Mouse (Mus musculus) heart, embryonic 11.5 days (tissue): ENCODE measurements at regions not wholly inside any gene's neighbourhood (a gene's known extent, or its start where the extent isn't known, plus 50 kb on each side); places are given as distances from the start of the nearest gene placed in this dataset.

Source experiments
- ATAC-seq: fragments of 200-750 bp; cut with Nextera tagmentation; replicated peaks from 2 replicates; pipeline ENCODE4 v1.8.0; 2017; ENCODE audit warnings: moderate library complexity; ENCODE audit not compliant: insufficient number of reproducible peaks, low FRiP score, low TSS enrichment
- H3K27ac ChIP-seq: fragments of 300-500 bp; sonication (generic); 2 replicates; pipeline ENCODE4 v1.5.1; 2014; ENCODE audit warnings: mild to moderate bottlenecking, low read depth, low read length
- H3K27me3 ChIP-seq: fragments of 300-500 bp; sonication (generic); 2 replicates; pipeline ENCODE4 v1.6.1; 2014; ENCODE audit warnings: mild to moderate bottlenecking, low read length, mixed read lengths; ENCODE audit not compliant: control insufficient read depth, insufficient read depth
- H3K36me3 ChIP-seq: fragments of 300-500 bp; sonication (generic); 2 replicates; pipeline ENCODE4 v1.6.1; 2014; ENCODE audit warnings: mild to moderate bottlenecking, low read length, moderate library complexity, mixed read lengths; ENCODE audit not compliant: control insufficient read depth, insufficient read depth
- H3K4me1 ChIP-seq: fragments of 300-500 bp; sonication (generic); 2 replicates; pipeline ENCODE4 v1.6.1; 2014; ENCODE audit warnings: low read length; ENCODE audit not compliant: control insufficient read depth, insufficient read depth
- H3K4me2 ChIP-seq: fragments of 300-500 bp; sonication (generic); 2 replicates; pipeline ENCODE4 v1.6.1; 2014; ENCODE audit warnings: mild to moderate bottlenecking, moderate library complexity
- H3K4me3 ChIP-seq: fragments of 300-500 bp; sonication (generic); 2 replicates; pipeline ENCODE4 v1.5.1; 2014; ENCODE audit warnings: low read depth, low read length
- H3K9ac ChIP-seq: fragments of 300-500 bp; sonication (generic); 2 replicates; pipeline ENCODE4 v1.6.1; 2014; ENCODE audit warnings: mild to moderate bottlenecking, low read depth, low read length, moderate library complexity
- H3K9me3 ChIP-seq: fragments of 300-500 bp; sonication (generic); replicated peaks from 2 replicates; pipeline ENCODE4 v1.6.1; 2016; ENCODE audit warnings: low read length; ENCODE audit not compliant: control insufficient read depth
- WGBS: fragments of 180-500 bp; shearing (Covaris S2); extraction: QIAGEN DNeasy Blood & Tissue Kit; methylation state at CpG from one replicate; pipeline ENCODE4 v1.1.7; 2014; ENCODE audit not compliant: insufficient replicate concordance; 5-methylcytosine and 5-hydroxymethylcytosine counted together

DNA sequence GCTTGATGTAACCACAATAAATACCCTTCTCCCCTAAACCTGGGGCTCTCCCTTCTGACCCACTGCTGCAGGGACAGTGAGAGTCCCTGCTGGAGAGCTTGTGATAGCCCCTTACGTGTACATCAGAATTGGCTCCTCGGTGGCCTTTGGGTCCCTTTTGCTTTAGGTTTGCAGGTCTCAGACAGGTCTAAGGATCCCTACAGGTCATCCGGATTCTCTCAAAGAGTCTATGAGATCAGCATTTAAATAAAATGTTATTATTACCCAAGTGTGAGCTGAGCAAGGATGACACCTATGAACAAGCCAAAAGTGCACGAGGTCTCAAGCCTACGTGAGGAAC is 51.7 kb upstream of the Asb17 start:
- WGBS = 58% methylated on average over 5 of the region's 5 CpGs
- H3K9ac ChIP-seq = no peak overlapping the region
- H3K27me3 ChIP-seq = no peaks in the 10 kb centered on the region
- peak overlapping the region; percentile 83 for H3K27ac ChIP-seq
- no peaks in the 10 kb centered on the region for H3K9me3 ChIP-seq
- peaks cover 14% of the 10 kb centered on the region; the same call in 1 of the 2 replicates for H3K4me1 ChIP-seq
- ATAC-seq = no peak
- no peak overlapping the region; the same call in 1 of the 2 replicates for H3K4me2 ChIP-seq
- H3K4me3 ChIP-seq = no peak overlapping the region
- no peaks in the 10 kb centered on the region for H3K36me3 ChIP-seq
